Mouse (Mus musculus): ENCODE measurements around the gene Ubald2. TPM values are rescaled to one million over a fixed set of nuclear protein-coding genes. Genes with fewer than 3 reads are reported as not detected.
"Not testable (repeated sequence)": the region's sequence is repeated elsewhere in the genome, so short reads cannot be mapped to it uniquely, and the experiment has no call there.

The Ubald2 gene
- total RNA-seq, 2 experiments from 2014 or later, result 75.9 to 76.0 TPM

DNA sequence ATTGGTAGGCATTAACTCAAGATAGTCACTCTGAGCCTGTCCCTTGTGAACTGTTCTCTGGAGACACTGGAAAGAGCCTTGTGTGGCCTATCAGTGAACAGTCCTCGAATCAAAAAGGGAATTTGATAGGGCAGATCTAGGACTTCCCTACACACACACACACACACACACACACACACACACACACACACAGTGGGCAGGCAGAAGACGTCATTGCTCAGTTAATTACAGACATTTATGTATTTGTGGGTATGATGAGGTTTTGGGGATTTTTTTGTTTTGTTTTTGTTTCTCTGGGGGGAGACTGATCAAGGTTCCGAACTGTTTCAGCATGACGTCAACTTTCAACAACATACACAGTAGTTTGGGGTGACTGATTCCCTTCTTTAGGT, 20.3 kb upstream of the Ubald2 start:
- 0 out of 2 replicates have a peak, but pooled peaks have one; percentile 7 for ATAC-seq (replicated peaks; ENCODE audit: poor library complexity)

DNA sequence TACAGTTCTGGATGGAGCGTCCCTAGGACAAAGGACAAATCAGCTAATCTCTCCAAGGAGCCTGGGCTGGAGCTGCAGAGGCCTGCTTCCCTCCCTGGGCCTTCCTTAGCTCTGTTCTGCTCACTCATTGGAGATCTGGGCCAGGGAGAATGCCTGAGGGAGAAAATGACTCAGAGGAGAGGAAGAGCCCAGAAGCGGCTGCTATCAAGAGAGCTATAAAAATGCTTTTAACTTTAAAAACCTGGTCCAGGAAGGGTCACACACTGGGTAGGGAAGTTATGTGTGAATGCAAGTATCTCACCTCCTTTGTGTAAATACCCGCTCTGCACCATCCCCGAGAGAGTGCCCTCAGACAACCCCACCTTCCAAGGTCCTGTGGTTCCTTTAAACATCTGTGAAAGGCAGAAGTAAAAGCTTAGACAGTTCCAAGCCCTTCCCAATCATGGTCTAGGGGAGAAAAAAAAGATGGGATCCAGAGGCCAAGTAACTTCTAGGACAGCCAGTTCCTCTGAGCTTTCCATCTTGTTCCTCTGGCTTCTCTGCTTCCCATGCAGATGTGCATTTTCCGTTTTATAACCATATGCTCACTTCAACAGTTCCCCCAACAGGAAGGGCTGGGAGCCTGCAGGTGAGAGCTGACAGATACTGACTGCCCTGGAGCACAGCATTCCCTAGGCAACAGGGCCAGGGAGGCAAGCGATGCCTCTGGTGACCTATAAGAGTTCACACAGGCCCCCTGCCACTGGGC, 17.5 kb upstream of the Ubald2 start:
- no peak for ATAC-seq (replicated peaks; ENCODE audit: poor library complexity)

DNA sequence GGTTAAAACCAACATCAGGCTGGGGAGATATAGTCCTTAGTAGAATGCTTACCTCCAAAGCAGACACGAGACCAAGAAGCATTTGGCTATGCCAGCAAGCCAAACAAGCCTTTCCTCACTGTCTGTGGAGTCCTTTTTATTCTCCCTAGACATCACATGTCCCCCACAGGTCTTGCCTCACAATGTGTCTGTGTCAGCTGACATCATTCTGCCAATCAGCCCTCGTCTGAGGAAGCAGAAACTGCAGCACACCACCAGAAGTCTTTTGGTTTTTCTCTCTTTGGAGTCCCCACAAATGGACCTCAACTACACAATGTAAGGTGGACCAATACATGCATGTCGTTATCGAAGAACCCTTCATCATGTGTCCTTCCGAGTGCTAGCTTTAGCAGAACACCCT, 16.8 kb upstream of the Ubald2 start:
- no peak for ATAC-seq (replicated peaks; ENCODE audit: poor library complexity)

DNA sequence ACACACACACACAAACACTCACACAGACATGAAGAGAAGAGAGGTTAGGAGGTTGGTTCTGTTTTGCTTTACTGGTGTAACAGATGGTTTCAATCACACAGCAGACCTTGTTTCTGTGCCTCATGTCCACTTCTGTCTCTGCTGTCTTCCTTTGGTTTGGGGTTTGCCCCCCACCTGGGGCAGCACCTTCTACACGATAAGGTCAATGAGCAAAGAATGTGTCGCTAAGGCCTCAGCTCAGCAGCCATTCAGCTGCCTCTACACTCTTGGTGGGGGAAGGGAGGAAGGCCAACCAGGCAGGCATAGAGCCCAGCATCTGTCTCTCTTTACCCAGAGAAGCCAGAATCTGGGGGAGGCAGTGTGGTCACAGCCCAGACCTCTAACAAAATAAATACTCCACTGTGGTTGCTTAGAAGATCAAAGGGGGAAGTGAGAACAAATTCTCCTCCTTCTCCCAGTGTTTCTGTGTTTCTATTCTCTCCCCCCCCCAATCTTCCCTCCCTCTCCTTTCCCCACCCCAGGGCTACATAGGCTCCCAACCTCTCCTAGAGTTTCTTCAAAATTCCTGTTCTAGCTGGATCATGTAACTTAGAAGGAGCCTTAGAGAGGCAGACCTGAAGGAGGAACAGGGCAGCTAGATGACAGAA, 15.6 kb upstream of the Ubald2 start:
- ATAC-seq (replicated peaks; ENCODE audit: poor library complexity), result peak; percentile 70

DNA sequence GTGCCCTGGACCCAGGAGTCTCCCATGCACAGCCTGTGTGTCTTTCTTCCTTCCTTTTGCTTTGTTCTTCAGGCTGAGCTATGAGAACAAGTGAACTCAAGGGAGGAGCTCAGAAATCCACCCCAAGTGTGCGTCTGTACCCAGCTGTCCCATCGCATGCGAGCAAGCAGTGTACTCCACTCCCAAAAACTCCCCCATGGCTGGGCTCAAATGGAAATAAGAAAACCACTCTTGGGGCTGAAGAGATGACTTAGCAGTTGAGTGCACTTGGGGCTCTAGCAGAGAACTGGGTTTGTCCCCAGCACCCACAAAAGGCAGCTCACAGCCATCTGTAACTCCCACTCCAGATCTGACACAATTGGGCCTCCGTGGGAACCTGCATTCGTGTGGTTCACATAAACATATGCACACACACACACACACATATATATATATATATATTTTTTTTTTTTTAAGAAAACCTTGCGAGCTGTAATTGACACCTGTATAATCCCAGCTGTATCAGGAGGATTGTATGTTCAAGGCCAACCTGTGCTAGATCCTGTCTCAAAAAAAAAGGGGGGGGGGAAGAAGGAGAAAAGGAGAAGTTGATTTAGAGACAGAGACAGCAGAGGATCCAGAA, 14.9 kb upstream of the Ubald2 start:
- no peak for ATAC-seq (replicated peaks; ENCODE audit: poor library complexity)

DNA sequence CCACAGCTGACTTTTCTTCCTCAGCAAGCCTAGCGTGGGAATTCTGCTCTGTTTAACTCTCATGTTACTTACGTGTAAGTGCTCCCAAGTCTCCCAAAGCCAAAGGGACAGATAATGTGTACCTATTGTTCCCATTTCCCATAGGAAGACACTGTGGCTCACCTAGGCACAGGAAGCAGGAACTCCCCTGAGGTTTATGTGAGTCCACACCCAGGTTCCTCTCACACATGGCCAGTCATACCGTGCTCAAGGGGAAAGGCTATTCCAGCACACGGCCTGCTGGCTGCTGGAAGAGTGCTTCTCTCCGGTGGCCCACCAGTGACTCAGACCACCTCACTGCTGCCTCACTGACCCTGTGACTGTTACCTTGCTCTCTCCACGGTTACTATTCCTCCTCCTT, 12.8 kb upstream of the Ubald2 start:
- no peak for ATAC-seq (replicated peaks; ENCODE audit: poor library complexity)

DNA sequence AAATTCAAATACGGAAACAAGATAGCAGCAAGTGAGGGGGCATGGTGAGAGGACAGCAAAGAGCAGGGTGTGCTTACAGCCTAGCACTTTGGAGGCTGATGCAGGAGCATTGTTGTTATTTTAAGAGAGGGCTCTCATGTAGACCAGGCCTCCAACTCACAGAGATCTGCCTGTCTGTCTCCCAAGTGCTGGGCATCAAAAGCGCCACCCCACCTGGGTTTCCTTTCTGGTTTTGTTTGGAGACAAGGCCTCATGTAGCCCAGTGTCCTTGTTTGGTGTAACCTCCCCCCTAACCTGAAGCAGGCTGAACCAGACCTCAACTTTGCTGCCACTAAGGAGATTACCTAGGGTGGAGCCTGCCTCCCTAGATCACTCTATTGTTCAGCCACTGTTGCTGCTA, 11.3 kb upstream of the Ubald2 start:
- no peak for ATAC-seq (replicated peaks; ENCODE audit: poor library complexity)

DNA sequence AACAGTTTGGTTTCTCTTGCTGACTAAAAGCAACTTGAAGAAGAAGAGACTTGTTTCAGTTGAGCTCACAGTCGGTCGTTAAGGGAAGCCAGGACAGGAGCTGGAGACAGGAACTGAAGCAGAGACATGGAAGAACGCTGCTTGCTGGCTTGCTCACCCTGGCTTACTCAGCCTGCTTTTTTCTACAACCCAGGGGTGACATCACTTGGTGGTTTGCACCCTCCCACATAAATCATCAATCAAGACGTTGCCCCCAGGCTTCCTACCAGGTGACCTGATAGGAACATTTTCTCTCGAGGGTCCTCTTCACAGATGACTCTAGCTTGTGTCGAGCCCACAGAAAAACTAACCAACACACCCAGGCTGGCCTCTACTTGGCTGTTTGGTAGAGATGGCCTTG, 10.7 kb upstream of the Ubald2 start:
- no peak for ATAC-seq (replicated peaks; ENCODE audit: poor library complexity)

DNA sequence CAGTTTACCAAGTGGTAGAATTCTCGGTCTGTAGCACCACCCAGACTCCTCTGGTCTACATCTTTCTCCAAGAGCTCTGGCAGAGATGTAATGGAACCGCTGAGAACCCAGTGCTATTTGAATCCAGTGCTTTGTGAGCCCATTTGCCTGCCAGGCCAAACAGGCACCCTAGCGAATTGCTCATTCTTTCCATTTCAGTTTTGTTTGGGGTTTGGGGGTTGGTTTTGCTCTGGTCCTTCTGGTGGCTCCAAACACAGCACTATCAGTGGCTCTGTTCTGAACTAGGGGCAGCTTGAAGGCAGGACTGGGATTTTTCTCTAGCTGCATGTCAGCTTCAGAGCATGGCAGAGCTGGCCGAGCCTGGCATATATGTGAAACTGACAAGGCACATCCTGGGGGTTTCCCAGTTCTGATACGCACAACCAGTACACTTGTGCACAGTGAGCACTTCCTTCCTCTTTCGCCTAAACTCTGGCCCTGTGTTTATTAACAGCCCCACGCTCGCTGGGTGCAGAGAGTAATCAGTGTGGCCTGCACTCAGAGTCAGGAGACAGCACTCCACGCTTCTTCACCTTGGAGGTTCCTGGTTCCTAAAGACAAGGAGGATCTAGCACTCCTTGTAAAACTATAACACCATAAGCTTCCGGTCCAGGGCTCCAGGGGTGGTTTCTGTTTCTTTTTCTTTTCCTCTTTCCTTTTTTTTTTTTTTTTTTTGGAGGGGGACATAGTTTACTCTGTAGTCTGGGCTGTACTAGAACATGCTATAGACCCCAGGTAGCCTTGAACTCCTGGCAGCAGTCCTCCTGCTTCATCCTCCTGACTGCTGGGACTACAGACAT, 9.9 kb upstream of the Ubald2 start:
- peak; percentile 93 for ATAC-seq (replicated peaks; ENCODE audit: poor library complexity)

DNA sequence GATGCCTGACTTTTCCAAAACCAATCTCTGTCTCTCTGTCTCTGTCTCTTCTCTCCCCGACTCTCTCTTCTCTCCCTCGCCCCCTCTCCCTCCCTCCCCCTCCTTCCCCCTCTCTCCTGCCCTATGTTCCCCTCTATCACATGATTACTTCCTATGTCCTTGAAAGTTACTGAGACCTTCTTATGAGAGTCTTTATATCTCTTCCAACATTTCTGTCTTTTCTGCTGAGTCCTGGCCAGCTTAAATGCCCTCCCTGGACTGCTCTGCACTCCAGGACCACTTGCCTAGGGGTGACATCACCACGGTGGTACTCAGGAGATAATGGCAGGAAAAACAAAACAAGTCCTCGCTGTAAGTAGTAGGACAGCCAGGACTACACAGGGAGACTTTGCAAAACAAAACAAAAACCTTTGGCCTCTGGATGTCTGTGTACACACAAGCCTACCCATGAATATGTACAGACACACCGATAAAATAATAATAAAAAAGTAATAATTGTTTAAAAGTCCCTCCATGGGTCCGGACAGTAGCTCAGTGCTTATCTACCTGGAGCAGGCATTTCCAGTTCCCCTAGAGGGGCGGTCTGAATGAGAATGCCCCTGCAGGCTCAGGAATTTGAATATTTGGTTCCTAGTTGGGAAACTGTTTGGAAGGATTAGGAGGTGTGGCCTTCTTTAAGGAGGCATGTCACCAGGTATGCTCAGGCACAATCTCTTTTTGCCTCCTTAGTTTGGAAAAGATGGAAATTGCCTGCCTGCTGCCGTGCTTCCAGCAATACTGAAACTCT, 9.1 kb upstream of the Ubald2 start:
- ATAC-seq (replicated peaks; ENCODE audit: poor library complexity), result no peak

DNA sequence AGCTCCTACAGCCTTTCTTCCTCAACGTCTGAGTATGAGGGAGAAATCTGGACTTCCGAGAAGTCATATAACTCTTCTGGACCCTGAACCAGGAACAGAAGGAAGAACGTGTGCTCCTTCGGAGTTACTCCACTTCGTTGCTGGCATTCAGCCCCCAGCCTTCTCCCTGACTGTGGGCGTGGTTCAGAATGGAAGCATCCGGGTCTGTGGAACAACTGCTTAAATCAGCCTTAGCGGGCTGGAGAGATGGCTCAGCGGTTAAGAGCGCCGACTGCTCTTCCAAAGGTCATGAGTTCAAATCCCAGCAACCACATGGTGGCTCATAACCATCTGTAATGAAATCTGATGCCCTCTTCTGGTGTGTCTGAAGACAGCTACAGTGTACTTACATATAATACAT, 7.6 kb upstream of the Ubald2 start:
- ATAC-seq (replicated peaks; ENCODE audit: poor library complexity), result not testable (repeated sequence)

DNA sequence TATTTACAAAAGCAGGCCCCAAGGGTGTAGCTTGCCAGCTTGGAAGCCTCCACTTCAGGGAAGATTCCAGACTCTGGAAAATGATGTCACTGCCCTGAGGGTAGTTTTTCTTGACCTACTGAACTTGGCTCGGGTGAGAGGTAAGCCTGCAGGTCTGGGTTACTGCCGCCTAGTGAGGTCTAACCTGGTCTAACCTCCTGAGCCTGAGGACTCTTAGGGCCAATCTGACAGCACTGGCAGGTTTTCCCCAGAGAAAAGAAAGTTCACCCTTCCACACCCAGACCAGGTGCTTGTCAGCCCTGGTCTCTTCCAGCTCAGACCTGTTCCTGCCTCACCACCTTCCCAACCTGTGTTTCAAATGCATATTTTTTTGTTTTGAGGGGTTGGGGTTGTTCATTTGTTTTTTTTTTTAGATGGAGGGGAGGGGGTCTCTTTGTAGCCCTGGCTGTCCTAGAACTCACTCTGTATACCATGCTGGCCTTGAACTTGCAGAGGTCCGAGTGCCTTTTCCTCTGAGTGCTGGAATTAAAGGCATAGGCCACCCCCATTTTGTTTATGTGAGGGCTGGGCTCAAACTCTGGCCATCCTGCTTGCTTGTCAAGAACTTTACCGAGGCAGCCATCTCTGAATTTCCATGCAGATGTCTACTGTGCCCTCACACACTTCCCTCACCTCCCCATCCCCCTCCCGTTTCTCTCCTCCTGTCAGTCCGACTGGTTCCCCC, 6.9 kb upstream of the Ubald2 start:
- no peak for ATAC-seq (replicated peaks; ENCODE audit: poor library complexity)

DNA sequence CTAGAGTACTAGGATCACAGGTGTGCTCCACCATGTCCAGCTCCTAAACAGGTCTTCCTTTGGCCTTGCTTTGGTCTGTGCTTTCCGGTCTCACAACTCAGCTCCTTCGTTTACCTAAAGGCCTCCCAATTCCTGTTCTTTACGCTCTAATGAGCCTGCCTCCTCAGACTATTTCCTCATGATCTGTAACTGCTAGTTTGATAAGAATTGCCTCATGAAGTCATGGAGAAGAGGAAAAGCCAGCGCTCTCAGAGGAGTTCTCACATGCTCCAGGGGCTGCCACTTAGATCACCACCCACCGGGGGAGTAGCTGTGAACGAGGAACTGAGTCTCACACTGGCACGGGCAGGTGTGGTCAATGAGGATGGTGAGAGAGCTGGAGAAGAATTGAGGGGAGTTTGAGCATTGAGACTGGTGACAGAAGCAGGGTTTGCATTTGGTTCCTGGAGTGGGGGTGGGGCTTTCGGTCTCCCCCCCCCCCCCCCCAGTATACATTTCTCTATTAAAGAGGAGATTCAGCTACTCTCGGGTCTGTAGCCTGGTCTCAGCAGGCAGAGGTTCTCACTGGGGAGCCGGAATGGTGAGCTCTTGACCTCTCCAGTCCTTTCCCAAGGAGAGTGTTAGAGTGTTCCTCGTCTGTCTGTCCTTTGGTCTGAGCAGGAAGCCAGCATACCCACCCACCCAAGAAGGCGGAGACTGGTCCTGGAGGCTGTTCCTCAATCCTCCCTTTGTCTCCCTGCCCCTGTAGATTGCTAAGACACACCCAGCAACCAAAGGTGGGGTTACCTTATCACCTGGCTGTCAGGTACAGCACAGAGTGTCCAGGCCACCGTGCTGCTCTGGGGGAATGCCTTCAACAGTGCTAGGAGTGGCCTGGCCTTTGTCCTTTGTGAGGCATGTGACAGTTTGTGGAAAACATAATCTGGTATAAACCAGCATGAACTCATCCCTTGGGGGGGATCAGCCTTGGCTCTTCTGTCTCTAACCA, 4.7 kb upstream of the Ubald2 start:
- ATAC-seq (replicated peaks; ENCODE audit: poor library complexity), result no peak

DNA sequence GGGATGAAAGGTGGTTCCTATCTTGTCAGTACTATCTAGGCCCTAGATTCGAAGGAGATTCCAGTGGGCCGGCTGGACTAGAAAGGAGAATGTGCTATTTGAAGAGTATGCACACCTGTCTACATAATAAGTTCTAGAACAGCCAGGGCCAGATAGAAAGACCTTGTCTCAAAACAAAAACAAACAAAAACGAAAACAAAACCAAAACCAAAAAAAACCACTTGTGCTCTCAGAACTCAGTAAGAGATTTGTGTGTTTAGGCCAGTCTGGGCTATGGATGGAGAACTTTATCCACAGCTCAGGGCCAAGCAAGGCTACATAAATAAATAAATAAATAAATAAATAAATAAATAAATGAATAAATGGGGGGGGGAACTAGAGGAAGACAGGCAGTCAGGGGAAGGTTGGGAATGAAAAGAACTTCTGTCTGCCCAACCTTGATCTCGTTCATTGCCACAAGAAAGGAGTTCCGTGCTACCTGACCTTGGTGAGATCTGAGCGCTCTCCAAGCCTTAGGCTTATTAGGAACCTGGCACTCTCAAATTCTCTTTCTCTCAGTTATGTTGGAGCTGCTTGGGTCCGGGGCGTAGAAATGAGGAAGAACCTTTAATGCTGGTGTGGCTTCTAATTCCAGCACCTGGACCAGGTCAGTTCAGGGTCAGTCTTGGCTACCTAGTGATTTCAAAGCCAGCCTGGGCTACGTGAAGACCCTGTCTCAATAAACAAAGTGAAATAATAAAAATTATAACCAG, 3.9 kb upstream of the Ubald2 start:
- ATAC-seq (replicated peaks; ENCODE audit: poor library complexity), result no peak

DNA sequence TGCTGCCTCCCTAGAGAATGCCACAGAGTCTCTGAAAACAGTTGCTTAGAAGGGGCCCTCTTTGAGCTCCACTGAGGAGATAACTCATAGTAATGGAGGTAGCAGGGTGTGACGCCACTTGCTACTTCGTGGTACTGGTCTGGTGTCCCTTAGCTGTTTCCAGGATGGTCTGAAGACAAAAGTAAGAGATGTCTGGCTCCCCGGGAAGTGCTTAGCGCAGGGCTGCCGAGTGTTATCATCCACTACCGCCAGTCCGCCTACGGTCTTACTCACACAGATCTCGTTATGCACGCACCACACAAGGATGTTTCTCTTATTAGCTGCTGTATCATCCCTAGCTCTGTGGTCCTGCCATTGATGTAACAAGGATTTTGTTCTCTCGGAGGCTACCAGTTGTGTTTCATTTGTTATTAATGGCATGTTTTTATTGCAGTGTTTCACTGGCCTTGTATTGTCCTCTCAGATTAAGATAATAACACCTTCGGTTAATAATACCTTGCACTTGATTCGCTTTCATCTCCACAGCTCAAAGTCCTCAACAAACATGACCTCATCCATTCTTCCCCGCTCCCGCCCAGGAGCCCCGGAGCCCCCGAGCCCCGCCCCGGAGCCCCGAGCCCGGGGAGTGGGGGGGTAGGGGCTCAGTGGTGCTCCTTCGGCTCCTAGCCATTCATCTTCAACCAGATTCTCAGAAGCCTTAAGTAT, 3.0 kb upstream of the Ubald2 start:
- ATAC-seq (replicated peaks; ENCODE audit: poor library complexity), result no peak

DNA sequence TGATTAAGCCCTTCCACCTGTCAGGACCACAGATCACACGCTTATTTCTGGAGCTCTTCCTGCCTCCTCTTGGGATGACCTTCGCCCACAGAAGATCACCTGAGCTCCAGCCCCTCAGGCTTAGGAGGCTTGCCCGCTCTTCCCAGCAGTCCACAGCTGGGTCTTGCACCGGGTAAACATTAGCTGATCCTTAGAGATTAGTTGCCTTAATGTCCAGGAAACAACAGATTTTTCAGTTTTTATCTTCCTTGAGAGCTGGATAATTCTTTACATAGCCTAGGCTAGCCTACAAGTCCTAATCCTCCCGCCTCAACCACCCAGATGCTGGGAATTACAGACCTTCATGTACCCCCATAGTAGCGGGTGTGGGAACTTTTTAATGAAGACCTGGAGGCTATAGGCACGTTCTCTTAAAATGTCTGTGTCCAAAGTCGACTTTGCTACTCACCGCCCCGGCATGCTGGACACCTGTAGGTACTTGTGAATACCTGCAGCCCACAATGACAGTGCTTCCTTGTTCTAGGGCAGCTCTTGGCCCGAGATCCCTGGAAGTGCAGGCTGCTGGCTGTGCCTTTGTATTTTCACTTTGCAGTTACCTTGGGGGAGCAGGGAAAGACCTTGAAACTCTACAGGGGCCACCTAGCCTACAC, 2.3 kb upstream of the Ubald2 start:
- no peak for ATAC-seq (replicated peaks; ENCODE audit: poor library complexity)

DNA sequence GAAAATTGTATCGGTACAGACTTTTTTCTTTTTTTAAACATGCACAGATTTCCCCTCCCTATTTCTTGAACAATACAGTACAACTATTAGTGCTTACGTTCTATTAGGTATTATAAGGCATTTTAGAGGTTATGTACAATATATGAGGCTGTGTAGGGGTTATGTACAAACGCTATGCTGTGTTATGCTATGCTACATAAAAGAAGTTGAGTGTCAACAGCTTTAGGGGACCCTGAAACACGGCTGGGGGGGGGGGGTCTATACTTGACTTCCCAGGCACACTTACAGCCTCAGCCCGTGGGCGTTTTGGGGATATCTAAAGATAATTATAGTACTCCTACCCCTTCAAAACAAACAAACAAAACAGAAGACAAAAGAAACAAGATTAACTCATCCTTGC, 1.8 kb upstream of the Ubald2 start:
- ATAC-seq (replicated peaks; ENCODE audit: poor library complexity), result no peak
